Mouse (Mus musculus) subcutaneous adipose tissue, adult 2 months (tissue): ENCODE results near the gene Uxs1. TPM values are rescaled to one million over a fixed set of nuclear protein-coding genes. Genes with fewer than 3 reads are reported as not detected.

Experiments
- polyA plus RNA-seq: library from polyadenylated mRNA; depleted of rRNA; stranded (reverse); fragments of >200 nt; gene quantifications from 2 replicates; pipeline ENCODE4 v1.2.3, GENCODE M21; 2012; ENCODE audit warnings: low replicate concordance; rRNA removed

The Uxs1 gene
- 13.6 and 21.4 TPM in 2 replicates for polyA plus RNA-seq

DNA sequence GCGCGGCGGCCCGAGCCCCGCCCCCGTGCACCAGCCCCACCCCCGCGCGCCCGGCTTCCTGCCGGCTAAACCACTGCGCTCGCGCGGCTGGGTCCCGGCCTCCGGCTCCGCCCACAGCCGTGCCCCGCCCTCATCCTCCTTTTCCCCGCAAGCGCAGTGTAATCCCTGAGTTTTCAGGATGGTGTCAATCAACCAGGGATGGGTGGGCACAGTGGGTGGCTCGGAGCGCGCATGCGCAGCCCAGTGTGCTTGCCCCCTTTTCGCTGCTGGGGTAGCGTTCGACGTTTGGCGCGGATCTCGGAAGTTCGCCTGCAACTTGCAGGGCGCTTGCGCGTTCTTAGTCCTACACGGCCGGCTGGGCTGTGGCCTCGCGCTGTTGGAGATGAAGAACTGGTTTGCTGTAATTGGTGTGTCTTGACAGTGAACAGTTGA is at the start of gene Uxs1:
Gene Uxs1, minus strand, starts transcription at position 38 of the 432 bp plus-strand sequence.

DNA sequence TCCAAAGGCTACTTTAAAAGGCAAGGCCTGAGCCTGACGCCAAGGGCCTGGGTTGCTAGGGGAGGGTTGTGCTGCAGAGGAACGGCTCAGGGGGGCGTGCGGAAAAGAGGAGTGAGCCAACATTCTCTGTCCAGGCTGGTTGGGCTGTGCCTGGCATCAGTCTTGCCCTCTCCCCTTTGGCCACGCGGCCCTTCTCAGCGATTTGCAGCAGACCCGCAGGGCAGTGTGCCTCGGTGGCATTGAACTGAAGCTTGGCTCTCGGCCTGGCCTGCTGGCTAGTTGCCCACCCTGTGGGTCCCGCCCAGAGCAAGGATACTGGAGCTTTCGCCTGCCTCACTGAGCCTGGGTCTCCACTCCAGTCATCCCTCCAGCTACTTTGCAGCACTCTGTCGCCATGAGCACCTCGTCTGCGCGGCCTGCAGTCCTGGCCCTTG is 97.1 kb downstream of the Uxs1 start, which contains the start of gene 1500015O10Rik:
Gene 1500015O10Rik, plus strand, starts transcription at position 112 of the 434 bp plus-strand sequence.

Other genes starting within 250 kb of the Uxs1 start
- gene 1500015O10Rik, start 97.2 kb downstream of the Uxs1 start, polyA plus RNA-seq, result 1.9 and 3.3 TPM in 2 replicates
- 8.6 and 11.9 TPM in 2 replicates for gene Tpp2, start 105.8 kb upstream of the Uxs1 start, polyA plus RNA-seq
- not detected in 2 replicates for gene Mettl21c, start 192.2 kb upstream of the Uxs1 start, polyA plus RNA-seq
- 0.03 TPM in 1 of 2 replicates, not detected in the other for gene Gm8251, start 234.1 kb upstream of the Uxs1 start, polyA plus RNA-seq